ENCODE assay signal across 13 mouse cellular contexts in the genomic region with DNA sequence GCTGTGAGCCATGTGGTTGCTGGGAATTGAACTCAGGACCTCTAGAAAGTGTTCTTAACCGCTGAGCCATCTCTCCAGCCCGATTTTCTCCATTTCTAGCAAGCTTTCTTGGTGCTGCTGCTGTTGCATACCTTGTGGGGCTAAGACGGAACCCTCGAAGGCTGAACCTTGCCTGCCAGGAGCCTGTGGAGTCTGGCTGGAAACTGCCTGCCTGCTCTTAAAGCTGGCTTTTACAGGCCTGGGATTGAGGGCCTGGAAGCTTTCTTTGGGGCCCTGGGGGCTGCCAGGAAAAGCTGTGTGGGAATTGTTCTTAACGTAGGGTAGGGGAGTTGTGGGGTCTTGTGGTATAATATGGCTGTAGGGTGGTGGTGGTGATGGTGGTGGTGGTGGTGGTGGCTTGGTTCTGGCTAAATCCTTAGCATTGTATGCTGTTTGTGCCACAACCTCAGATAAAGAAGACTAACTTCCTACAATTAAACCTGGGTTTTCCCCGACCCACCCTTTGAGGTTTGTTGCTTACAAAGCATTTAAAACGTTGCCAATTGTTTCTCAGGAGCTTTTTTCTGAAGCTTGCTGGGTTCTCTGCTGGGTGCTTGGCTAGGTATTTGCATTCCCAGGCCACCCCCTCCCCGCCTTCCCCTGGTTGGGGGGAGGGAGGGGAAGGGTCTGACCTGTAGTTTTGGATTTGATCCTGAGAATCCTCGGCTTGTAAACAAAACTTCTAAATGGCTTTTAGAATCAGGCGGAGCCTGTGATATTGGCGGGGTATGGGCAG. TPM values are rescaled to one million over a fixed set of nuclear protein-coding genes. Genes with fewer than 3 reads are reported as not detected.
DNase-seq lines count a peak whose midpoint lies in the region; ATAC-seq lines count a peak whose summit lies in the region.
"Had no signal": no experiment of that assay in that cellular context is flagged by ENCODE, and none has a peak within 500 bp of the region (broad histone marks: within the 10 kb centered on the region; RNA-seq: fewer than 3 reads in every experiment).

No protein-coding gene starts in this region.

- intact Hi-C loops in heart, postnatal 14 days (cut with DNase I), result no loop called here
- intact Hi-C loops in left cerebral cortex, postnatal 4 days (cut with DNase I), result loop anchor here (10.0 kb wide), 1 partner anchor 271 kb away; no protein-coding TSS in a partner anchor

- 22% methylated on average over 11 of the region's 11 CpGs for WGBS in embryonic facial prominence, embryonic 10.5 days
- WGBS in neural tube, embryonic 13.5 days, result 21% methylated on average over 11 of the region's 11 CpGs

- H3K9me3 ChIP-seq in embryonic facial prominence, embryonic 10.5 days, result no peaks in the 10 kb centered on the region
- H3K9me3 ChIP-seq in neural tube, embryonic 13.5 days, result no peaks in the 10 kb centered on the region

- H3K27ac ChIP-seq in embryonic facial prominence, embryonic 10.5 days (replicated peaks), result 0 out of 2 replicates have a peak overlapping the region, but pooled peaks have one; percentile 2
- H3K27ac ChIP-seq in neural tube, embryonic 13.5 days (replicated peaks), result 0 out of 2 replicates have a peak overlapping the region, but pooled peaks have one; percentile 24
- H3K27ac ChIP-seq: left cerebral cortex, adult 2 months had no signal

- peaks cover 59% of the 10 kb centered on the region for H3K27me3 ChIP-seq in embryonic facial prominence, embryonic 10.5 days (replicated peaks; ENCODE audit: low read depth, poor library complexity, severe bottlenecking)
- peaks cover 98% of the 10 kb centered on the region for H3K27me3 ChIP-seq in neural tube, embryonic 13.5 days
- H3K27me3 ChIP-seq: Patski had no signal

- no peaks in the 10 kb centered on the region for H3K36me3 ChIP-seq in embryonic facial prominence, embryonic 10.5 days (replicated peaks)
- H3K36me3 ChIP-seq in neural tube, embryonic 13.5 days, result no peaks in the 10 kb centered on the region

- H3K4me1 ChIP-seq in embryonic facial prominence, embryonic 10.5 days, result peaks cover 100% of the 10 kb centered on the region
- peaks cover 41% of the 10 kb centered on the region for H3K4me1 ChIP-seq in neural tube, embryonic 13.5 days (replicated peaks)

- peak; percentile 80 for DNase-seq in heart, adult 11 months
- no peak for DNase-seq in heart, postnatal 14 days
- DNase-seq in left cerebral cortex, postnatal 4 days, result peak; percentile 23
- DNase-seq in left cerebral cortex, adult 11 months (ENCODE audit: low spot score), result no peak
- DNase-seq in embryonic facial prominence, embryonic 10.5 days (ENCODE audit: low spot score), result no peak
- DNase-seq in layer of hippocampus, adult 11-12 months (ENCODE audit: low spot score), result no peak
- DNase-seq: gastrocnemius, postnatal 25 days; heart, postnatal 36 days; thymus, postnatal 14 days had no signal

- no peak overlapping the region for H3K4me3 ChIP-seq in embryonic facial prominence, embryonic 10.5 days
- no peak overlapping the region for H3K4me3 ChIP-seq in neural tube, embryonic 13.5 days
- H3K4me3 ChIP-seq: left cerebral cortex, adult 2 months had no signal

- no peak for ATAC-seq in neural tube, embryonic 13.5 days (ENCODE audit: low read depth)
- ATAC-seq in megakaryocyte progenitor cell, adult 5-6 weeks (replicated peaks; ENCODE audit: poor library complexity), result no peak

- H3K9ac ChIP-seq in neural tube, embryonic 13.5 days, result no peak overlapping the region

- H3K4me2 ChIP-seq in neural tube, embryonic 13.5 days, result no peak overlapping the region

RNA-seq across cellular contexts. Expression of gene Lhfpl2, which starts 7.9 kb away (rescaled TPM):
- 10 to 100 TPM; 12.1 to 14.4 TPM for total RNA-seq in heart, postnatal 14 days (2021)
- 10 to 100 TPM; 23.1 to 26.7 TPM for total RNA-seq in left cerebral cortex, postnatal 4 days (2021)
- 31.1 and 34.2 TPM in 2 replicates for polyA plus RNA-seq in embryonic facial prominence, embryonic 10.5 days (2016; fragmentation: Nextera tagmentation; extraction: Ambion mirVana)
- 21.3 and 21.7 TPM in 2 replicates for polyA plus RNA-seq in neural tube, embryonic 13.5 days (2015; fragmentation: Nextera tagmentation; extraction: Ambion mirVana)
- total RNA-seq in megakaryocyte progenitor cell, adult 5-6 weeks (2015), result 9.3 and 11.0 TPM in 2 replicates
- total RNA-seq in megakaryocyte progenitor cell, adult 5-6 weeks (2017), result 11.2 and 12.3 TPM in 2 replicates

Comparison
In these comparisons a context has a peak if more than half of its experiments do, and no peak if none do; other contexts are left out.
1. DNase-seq: peak in heart, adult 11 months (single experiment) and left cerebral cortex, postnatal 4 days (single experiment); none in heart, postnatal 14 days (0 of 2), left cerebral cortex, adult 11 months (single experiment), embryonic facial prominence, embryonic 10.5 days (single experiment) and layer of hippocampus, adult 11-12 months (single experiment).